Mouse (Mus musculus) right cerebral cortex, postnatal 36 days (tissue): ENCODE measurements around the gene Rasal3.

Experiments used
- DNase-seq, 2 experiments: peaks; one replicate each; pipeline ENCODE4 v3.0.0; 2022; ENCODE audit warnings: low spot score in 2 of 2, mixed read lengths in 1 of 2

The Rasal3 gene

GRCm38 (mm10) chr17:32403417-32403816 lies at the start of gene Rasal3:
Gene Rasal3, minus strand, starts transcription at chr17:32403583.
- no peak for DNase-seq

- no peak for DNase-seq
Measured at GRCm38 (mm10) chr17:32452482-32452881, 49.1 kb upstream of the Rasal3 start, which contains the start of gene Cyp4f39. Gene Cyp4f39, plus strand, starts transcription at chr17:32452723.

DNA sequence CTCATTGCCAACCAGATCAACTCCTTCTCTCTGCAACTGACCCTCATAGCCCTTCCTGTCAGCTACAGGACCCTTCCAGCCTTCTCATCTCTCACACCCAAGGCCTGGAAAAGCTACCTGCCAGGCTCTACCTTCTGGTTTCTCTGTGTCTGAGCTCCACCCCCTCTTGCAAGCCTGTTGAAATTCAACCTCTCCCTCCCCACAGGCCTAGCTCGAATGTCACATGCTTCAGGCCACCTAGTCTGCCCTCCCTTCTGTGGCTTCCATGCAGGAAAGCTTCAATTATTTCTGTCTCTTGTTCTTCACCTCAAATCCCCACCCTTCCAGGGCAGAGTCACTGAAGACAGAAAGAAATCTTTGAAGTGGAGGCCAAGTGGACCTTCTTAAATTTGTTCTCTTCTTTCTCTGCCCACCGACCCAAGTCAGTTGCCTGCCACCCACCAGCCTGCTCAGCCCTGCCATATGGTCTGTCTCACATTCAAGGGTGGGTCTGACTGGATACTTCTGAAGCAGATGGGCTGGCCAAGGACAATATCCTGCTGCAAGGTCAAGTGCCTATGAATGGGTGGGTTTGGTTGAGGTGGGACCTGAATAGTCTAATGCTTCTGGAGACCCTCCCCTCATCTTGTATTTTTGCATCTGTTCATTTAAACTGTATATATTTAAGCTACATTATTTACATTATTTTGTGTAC lies 47.6 kb upstream of the Rasal3 start:
- DNase-seq = no peak

DNA sequence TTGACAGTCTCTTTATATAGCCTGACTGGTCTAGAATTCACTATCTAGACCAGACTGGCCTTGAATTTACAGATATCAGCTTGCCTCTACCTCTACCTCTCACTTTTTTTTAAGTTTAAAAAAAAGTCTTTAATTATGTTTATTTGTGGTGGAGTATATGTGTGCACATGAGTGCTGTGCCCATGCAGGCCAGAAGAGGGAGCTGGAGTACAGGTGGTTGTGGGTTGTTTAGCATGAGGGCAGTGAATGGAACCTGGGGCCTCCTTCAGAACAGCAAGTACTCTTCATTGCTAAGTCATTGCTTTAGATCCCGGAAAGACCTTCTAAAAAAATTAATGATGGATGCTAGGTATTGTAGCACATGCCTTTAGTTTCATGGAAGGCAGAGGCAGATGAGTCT lies 45.7 kb upstream of the Rasal3 start:
- no peak for DNase-seq

- DNase-seq = no peak
Measured at GRCm38 (mm10) chr17:32447195-32447594, 43.8 kb upstream of the Rasal3 start.

GRCm38 (mm10) chr17:32445016-32445415 lies 41.6 kb upstream of the Rasal3 start:
- no peak for DNase-seq

- no peak for DNase-seq
Measured at GRCm38 (mm10) chr17:32443245-32443644, 39.9 kb upstream of the Rasal3 start.

DNA sequence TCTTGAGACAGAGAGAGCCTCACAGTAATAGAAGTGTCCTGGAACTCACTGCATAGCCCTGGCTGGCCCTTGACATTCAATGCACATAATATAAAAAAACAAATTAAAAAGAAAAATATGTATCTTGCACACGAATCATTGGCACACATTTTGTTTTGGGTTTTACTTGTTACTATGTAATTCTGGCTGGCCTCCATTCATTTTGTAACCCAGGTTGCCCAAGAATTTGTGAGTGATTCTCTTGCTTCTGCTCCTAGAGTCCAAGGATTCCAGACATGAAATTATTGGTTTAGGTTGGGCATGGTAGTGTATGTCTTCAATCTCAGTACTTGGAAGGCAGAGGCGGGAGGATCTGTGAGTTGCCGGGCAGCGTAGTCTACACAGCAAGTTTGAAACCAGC lies 33.7 kb upstream of the Rasal3 start:
- DNase-seq = no peak

- no peak for DNase-seq
Measured at GRCm38 (mm10) chr17:32435151-32435550, 31.8 kb upstream of the Rasal3 start.

DNA sequence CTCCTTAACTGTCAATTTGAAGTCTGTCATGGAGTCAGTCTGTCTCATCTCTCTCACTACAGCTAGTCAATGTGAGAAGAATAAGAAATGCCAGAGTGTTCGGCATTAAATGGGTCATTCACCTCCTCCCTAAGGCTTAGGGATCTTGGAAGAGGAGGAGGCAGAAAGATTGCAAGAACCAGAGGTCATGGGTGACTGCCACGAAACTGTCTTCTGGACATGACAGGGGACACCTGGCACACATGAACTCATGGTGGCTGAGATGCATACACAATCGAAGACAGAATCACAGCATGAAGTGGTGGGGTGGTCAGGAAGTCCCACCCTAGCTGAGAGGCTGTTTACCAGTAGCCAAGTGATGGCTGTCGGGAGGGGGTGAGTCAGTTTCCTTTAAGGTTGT lies 30.9 kb upstream of the Rasal3 start:
- DNase-seq = no peak

- DNase-seq = no peak
Measured at GRCm38 (mm10) chr17:32431972-32432371, 28.6 kb upstream of the Rasal3 start.

DNA sequence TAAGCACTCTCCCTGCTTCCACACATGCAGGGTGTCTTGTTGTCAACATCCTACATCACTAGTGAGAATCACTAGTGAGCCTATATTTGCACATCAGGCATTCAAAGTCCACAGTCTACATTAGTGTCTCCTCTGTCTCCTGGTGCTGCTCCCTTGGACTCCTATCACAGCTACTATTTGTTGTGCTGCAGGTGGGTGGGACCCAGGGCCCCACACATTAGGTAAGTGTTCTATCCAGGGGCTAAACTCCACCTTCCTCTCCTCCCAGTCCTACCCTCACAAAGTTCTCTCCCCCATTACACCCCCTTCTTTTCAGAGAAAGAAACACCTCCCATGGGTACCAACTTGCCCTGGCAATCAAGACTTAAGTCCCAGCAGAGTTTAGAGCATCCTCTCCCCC lies 23.2 kb upstream of the Rasal3 start:
- DNase-seq = no peak

- DNase-seq = no peak
Measured at GRCm38 (mm10) chr17:32424034-32424433, 20.7 kb upstream of the Rasal3 start, which contains the start of gene Pglyrp2. Gene Pglyrp2, minus strand, starts transcription at chr17:32424167.

- DNase-seq = no peak
Measured at GRCm38 (mm10) chr17:32420781-32421180, 17.4 kb upstream of the Rasal3 start.

DNA sequence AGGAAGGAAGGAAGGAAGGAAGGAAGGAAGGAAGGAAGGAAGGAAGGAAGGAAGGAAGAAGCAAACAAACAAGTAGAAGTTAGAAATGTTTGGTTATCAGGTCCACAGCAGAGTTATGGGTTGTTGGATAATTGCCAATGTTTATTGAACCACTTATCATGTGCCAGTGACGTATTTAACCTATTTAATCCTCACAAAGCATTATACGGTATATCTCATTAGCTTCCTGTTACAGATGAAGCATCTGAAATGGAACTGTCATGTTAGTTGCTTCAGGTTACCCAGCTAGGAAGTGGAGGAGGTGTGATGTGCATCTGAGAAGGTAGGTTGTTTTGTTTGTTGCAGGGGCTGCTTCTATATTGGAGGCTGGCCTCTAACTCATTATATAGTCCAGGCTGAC lies 16.6 kb upstream of the Rasal3 start:
- DNase-seq = no peak

GRCm38 (mm10) chr17:32416771-32417170 lies 13.4 kb upstream of the Rasal3 start:
- no peak for DNase-seq

DNA sequence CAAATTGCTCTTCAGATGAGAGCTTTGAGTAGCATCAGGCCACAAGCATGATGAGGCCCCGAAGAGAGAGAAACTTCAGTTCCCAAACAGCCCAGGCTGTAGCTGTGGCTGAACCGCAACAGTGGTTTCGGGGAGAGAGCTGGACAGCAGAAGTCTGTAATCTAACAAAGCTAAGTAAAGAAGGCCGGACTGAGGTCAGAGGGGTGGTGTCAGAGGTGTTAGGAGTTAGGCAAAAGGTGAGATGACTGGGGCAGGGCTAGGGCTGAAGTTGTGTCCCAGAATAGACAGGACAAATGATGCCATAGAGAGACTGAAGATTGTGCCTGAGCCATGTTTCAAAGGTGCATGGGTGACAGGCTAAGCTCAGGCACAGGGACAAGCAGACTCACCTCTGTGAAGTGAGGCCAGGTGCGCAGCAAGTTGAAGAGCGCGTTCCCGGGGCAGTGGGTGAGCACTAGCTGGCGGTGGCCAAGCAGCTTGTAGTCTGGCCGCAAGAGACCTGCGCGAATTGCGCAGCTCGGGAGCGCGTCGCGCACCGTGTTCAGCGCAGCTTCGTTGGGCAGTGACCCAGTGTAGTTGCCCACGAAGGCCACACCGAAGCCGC lies 12.1 kb upstream of the Rasal3 start:
- DNase-seq = no peak

GRCm38 (mm10) chr17:32411898-32412297 lies 8.5 kb upstream of the Rasal3 start:
- no peak for DNase-seq

DNA sequence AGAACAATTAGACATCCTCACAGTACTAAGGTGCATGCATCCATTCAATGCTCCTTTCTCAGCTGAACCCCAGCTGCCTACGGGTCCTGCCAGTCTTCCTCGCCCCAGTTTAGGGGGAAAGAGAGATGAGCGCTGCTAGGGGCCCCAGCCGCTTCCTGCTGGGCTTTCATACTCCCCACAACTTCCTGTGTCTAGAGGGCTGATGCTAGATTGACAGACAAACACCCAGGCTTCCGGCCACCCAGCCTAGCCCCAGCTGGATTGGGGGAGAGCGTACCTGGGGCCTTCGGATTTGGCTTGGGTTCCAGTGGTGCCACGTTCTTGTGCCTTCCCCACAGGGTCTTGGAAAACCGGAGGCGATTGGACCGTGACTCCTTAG lies 615 bp downstream of the Rasal3 start:
- DNase-seq = no peak

GRCm38 (mm10) chr17:32402011-32402778 lies 1.2 kb downstream of the Rasal3 start:
- no peak for DNase-seq

DNA sequence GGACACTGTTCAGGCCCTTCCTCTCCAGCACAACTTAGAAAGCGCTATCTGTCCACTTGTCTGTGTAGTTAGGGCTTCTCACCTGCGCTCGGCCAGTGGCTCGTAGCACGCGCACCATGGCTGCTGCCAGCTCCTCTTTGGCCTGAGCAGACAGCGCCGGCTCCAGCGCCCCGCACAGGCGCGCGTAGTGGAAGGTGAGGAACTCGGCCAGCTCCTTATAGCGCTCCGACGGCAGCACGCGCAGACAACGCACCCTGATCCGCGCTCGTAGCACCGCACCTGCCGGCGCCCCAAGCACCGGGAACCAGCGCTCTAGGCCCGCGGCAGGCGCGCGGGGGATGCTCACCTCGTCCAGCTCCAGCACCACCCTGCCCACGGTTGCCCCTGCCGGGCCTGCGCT lies 7.1 kb downstream of the Rasal3 start:
- DNase-seq = no peak

DNA sequence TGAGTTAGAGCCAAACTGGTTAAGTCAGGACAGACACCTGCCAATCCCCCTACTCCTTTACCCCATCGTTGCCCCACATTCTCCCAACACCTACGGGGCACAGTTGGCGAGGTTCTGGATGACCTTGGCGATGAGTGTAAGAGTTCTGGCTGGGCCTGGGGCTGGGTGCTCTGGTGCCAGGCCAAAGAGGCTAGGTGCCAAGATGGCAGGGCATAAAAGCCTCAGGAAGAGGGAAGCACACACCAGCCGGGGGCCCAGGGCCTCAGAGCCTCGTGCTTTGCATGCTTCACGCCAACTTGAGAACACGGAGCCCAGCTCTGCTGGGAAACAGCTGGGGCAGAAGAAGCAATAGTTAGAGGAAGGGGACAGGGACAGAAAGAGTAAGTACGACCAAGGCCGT lies 9.4 kb downstream of the Rasal3 start:
- DNase-seq = no peak
